Mouse (Mus musculus): ENCODE data around the gene Tmem143.

DNA sequence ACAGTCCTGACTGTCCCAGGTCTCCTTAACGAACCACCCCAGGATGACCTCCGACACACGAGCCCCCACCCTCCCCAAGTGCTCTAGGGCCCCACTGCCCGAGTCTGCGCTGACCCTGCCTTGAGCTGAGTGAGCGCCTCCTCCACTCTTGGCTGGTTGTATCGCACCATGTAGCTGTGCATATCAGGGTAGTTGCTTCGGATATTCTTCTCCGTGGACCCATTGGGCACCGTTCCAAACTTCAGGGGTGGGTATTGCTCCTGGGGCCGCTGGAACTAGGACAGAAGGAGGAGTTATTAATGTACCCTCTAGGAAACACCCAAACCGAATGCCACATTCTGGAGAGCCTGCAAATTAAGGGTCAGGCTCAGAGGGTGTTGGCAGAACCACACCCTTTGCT is 43.7 kb upstream of the Tmem143 start:
- TF ChIP-seq CTCF (IDR thresholded peaks at IDR 0.05; ENCODE audit: low read depth): no peak
- TF ChIP-seq EP300 (optimal IDR thresholded peaks at IDR 0.05): no peak

Data from stomach, postnatal 0 days (tissue).